Mouse (Mus musculus) ovary, postnatal 10 days (tissue): Measurements from ENCODE around the gene Zfp985.
"Not testable (repeated sequence)": the region's sequence is repeated elsewhere in the genome, so short reads cannot be mapped to it uniquely, and the experiment has no call there.

ENCODE experiments used
- DNase-seq: peaks from one replicate; pipeline ENCODE4 v3.0.0; 2022; ENCODE audit warnings: low spot score

Gene Zfp985

GRCm38 (mm10) chr4:147605521-147605920 lies 52.4 kb downstream of the Zfp985 start:
- no peak for DNase-seq

- not testable (repeated sequence) for DNase-seq
Observed at GRCm38 (mm10) chr4:147606511-147606910, 53.4 kb downstream of the Zfp985 start.

GRCm38 (mm10) chr4:147633818-147634262 lies 80.8 kb downstream of the Zfp985 start:
- DNase-seq, result not testable (repeated sequence)
